Mouse (Mus musculus) hindbrain, embryonic 14.5 days (tissue): Measurements from ENCODE around the gene Adgrv1. TPM values are rescaled to one million over a fixed set of nuclear protein-coding genes. Genes with fewer than 3 reads are reported as not detected.
A peak's percentile ranks its signal among the peaks of the same experiment; 100 is the strongest.

ENCODE experiments used
- ATAC-seq: fragments of 200-750 bp; cut with Nextera tagmentation; 2 replicates; pipeline ENCODE4 v1.8.0; 2017; ENCODE audit warnings: moderate number of reproducible peaks, mild to moderate bottlenecking, moderate TSS enrichment, moderate library complexity; ENCODE audit not compliant: low FRiP score
- DNase-seq: peaks from one replicate; pipeline ENCODE4 v3.0.0-alpha.2; 2015; ENCODE audit warnings: low spot score
- H3K27ac ChIP-seq: fragments of 300-500 bp; sonication (generic); 2 replicates; pipeline ENCODE4 v1.5.1; 2014; ENCODE audit warnings: mild to moderate bottlenecking, moderate library complexity
- H3K27me3 ChIP-seq: fragments of 300-500 bp; sonication (generic); 2 replicates; pipeline ENCODE4 v1.6.1; 2014; ENCODE audit warnings: mild to moderate bottlenecking, low read length, mixed read lengths; ENCODE audit not compliant: control insufficient read depth, insufficient read depth
- H3K36me3 ChIP-seq: fragments of 300-500 bp; sonication (generic); replicated peaks from 2 replicates; pipeline ENCODE4 v1.6.1; 2014; ENCODE audit not compliant: control insufficient read depth, insufficient read depth
- H3K4me1 ChIP-seq: fragments of 300-500 bp; sonication (generic); replicated peaks from 2 replicates; pipeline ENCODE4 v1.6.1; 2014; ENCODE audit warnings: antibody characterized with exemption, low read length, mixed read lengths; ENCODE audit not compliant: control insufficient read depth, insufficient read depth
- H3K4me2 ChIP-seq: fragments of 300-500 bp; sonication (generic); replicated peaks from 2 replicates; pipeline ENCODE4 v1.6.1; 2014; ENCODE audit warnings: mild to moderate bottlenecking, moderate library complexity
- H3K4me3 ChIP-seq: fragments of 300-500 bp; sonication (generic); replicated peaks from 2 replicates; pipeline ENCODE4 v1.5.1; 2014; ENCODE audit warnings: mild to moderate bottlenecking, low read length
- H3K9ac ChIP-seq: fragments of 300-500 bp; sonication (generic); 2 replicates; pipeline ENCODE4 v1.6.1; 2014
- H3K9me3 ChIP-seq: fragments of 300-500 bp; sonication (generic); 2 replicates; pipeline ENCODE4 v1.6.1; 2016; ENCODE audit warnings: low read length; ENCODE audit not compliant: control insufficient read depth
- WGBS: fragments of 180-500 bp; shearing (Covaris S2); extraction: QIAGEN DNeasy Blood & Tissue Kit; methylation state at CpG from one replicate; pipeline ENCODE4 v1.1.7; 2014; 5-methylcytosine and 5-hydroxymethylcytosine counted together
- microRNA-seq: library from miRNA; unstranded; fragments of <30 nt; microRNA quantifications from one replicate; pipeline ENCODE4, GENCODE M21; 2016
- polyA plus RNA-seq: library from polyadenylated mRNA; unstranded; fragments of >200 nt; fragmentation: Nextera tagmentation; extraction: Ambion mirVana; gene quantifications from 2 replicates; pipeline ENCODE4 v1.2.1, GENCODE M21; 2014

Adgrv1 gene
- polyA plus RNA-seq, 1 experiment from 2014 or later: 13.2 TPM

GRCm38 (mm10) chr13:81051448-81051847 lies 581.5 kb downstream of the Adgrv1 start:
- Histone ChIP-seq H3K4me2 (no peak overlapping the region), H3K4me3 (no peak overlapping the region), H3K36me3 (no peaks in the 10 kb centered on the region), H3K27ac (no peak overlapping the region), H3K4me1 (no peaks in the 10 kb centered on the region), H3K27me3 (no peaks in the 10 kb centered on the region), H3K9me3 (no peaks in the 10 kb centered on the region), H3K9ac (no peak overlapping the region)
- DNase-seq: no peak
- WGBS: 94% methylated on average over 4 of the region's 4 CpGs
- no peak for ATAC-seq

GRCm38 (mm10) chr13:81050911-81051310 lies 582.0 kb downstream of the Adgrv1 start:
- 76% methylated on average over 5 of the region's 5 CpGs for WGBS
- no peaks in the 10 kb centered on the region for H3K36me3 ChIP-seq
- H3K9ac ChIP-seq: no peak overlapping the region
- H3K27ac ChIP-seq: no peak overlapping the region
- no peaks in the 10 kb centered on the region for H3K4me1 ChIP-seq
- no peaks in the 10 kb centered on the region for H3K27me3 ChIP-seq
- no peak overlapping the region for H3K4me2 ChIP-seq
- DNase-seq (no peak), ATAC-seq (no peak)
- H3K4me3 ChIP-seq: no peak overlapping the region
- no peaks in the 10 kb centered on the region for H3K9me3 ChIP-seq

- WGBS: 70% methylated on average over 11 of the region's 11 CpGs
- H3K4me1 ChIP-seq: no peaks in the 10 kb centered on the region
- no peak overlapping the region for H3K4me3 ChIP-seq
- no peaks in the 10 kb centered on the region for H3K36me3 ChIP-seq
- no peak for DNase-seq
- no peak overlapping the region for H3K27ac ChIP-seq
- no peaks in the 10 kb centered on the region for H3K27me3 ChIP-seq
- H3K4me2 ChIP-seq: no peak overlapping the region
- peak; percentile 77 for ATAC-seq
- H3K9me3 ChIP-seq: no peaks in the 10 kb centered on the region
- no peak overlapping the region for H3K9ac ChIP-seq
These were observed 587.6 kb downstream of the Adgrv1 start for GRCm38 (mm10) chr13:81045345-81045744.

Small RNA genes within 50 kb of the gene (microRNA-seq; reads per million reads assigned to microRNA genes)
- not detected for gene Gm25241

Other genes with a start within 250 kb of the Adgrv1 start
- 23.8 and 24.5 TPM in 2 replicates for gene Lysmd3, start 24.5 kb upstream of the Adgrv1 start, polyA plus RNA-seq
- gene Polr3g, start 77.9 kb upstream of the Adgrv1 start, polyA plus RNA-seq: 3.8 and 5.0 TPM in 2 replicates
- 49.2 and 51.1 TPM in 2 replicates for gene Mblac2, start 78.2 kb upstream of the Adgrv1 start, polyA plus RNA-seq
- gene Cetn3, start 149.9 kb upstream of the Adgrv1 start, polyA plus RNA-seq: 232 and 250 TPM in 2 replicates